Mouse (Mus musculus): ENCODE measurements around the gene Trpc7. TPM values are rescaled to one million over a fixed set of nuclear protein-coding genes. Genes with fewer than 3 reads are reported as not detected.

Gene Trpc7
- not detected for total RNA-seq (2023)

GRCm38 (mm10) chr13:56895893-56896292 lies at the start of gene Trpc7:
TSS of gene Trpc7 (minus strand) at chr13:56895993.

DNA sequence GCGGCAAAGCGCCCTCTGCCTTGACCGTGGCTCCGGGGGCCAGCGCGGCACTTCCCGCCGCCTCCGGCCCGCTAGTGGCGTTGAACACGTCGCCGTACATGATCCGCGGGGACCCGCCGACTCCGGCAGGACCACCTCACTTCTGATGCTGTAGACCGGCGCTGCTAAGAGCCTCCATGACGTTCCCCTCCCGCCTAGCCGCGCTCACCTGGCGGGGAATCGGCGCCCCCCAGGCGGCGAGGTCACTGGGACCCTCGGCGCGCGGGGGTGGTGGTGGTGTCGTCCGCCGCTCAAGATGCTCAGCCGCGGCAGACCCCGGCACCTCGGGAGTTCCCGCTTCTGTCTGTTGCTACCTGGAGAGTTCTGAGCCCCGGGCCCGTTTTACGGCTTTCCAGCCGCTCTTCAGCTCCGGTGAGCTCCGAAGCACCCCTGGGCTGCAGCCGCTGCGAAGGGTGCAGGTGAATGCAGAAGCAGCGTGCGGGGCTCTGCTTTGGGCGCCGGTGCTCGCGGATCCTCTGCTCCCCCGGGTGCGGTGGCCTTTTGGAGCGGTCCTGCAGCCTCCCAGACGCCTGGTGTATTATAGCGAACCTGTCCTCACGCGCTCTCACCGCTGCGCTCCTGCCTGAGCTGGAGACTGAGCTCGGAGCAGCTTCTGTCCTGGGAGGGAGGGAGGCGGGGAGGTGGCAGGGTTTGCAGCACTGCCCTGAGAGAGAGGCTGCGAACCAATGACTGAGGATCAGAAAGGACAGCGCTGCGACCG lies 142.4 kb downstream of the Trpc7 start, which contains the start of gene Gm45623:
Gene Gm45623 (minus strand): TSS at position 636 of the 760 bp plus-strand sequence.

Other genes starting within 250 kb of the Trpc7 start
- 10 to 100 TPM; 10.0 to 10.4 TPM for gene Smad5, start 193.0 kb downstream of the Trpc7 start, total RNA-seq (2023)
- gene Gm45623, start 142.2 kb downstream of the Trpc7 start, total RNA-seq (2023), result not detected

Data from neutrophil, adult 83 days (primary cell).